Mouse (Mus musculus) stomach, postnatal 0 days (tissue): ENCODE results near the gene Prkacb. TPM values are rescaled to one million over a fixed set of nuclear protein-coding genes. Genes with fewer than 3 reads are reported as not detected.
"Not testable (repeated sequence)": the region's sequence is repeated elsewhere in the genome, so short reads cannot be mapped to it uniquely, and the experiment has no call there.

ENCODE experiments used
- ATAC-seq: fragments of 200-750 bp; cut with Nextera tagmentation; 2 replicates; pipeline ENCODE4 v1.8.0; 2017; ENCODE audit not compliant: low FRiP score, low TSS enrichment
- DNase-seq: peaks from one replicate; pipeline ENCODE4 v3.0.0-alpha.2; 2016; ENCODE audit warnings: low spot score
- H3K27ac ChIP-seq: fragments of 300-500 bp; sonication (generic); replicated peaks from 2 replicates; pipeline ENCODE4 v1.5.1; 2014; ENCODE audit warnings: mild to moderate bottlenecking, control low read depth
- H3K27me3 ChIP-seq: fragments of 300-500 bp; sonication (generic); 2 replicates; pipeline ENCODE4 v1.6.1; 2014; ENCODE audit warnings: low read length; ENCODE audit not compliant: control insufficient read depth, insufficient read depth
- H3K36me3 ChIP-seq: fragments of 300-500 bp; sonication (generic); 2 replicates; pipeline ENCODE4 v1.6.1; 2014; ENCODE audit warnings: low read length, mixed read lengths; ENCODE audit not compliant: control insufficient read depth, insufficient read depth
- H3K4me1 ChIP-seq: fragments of 300-500 bp; sonication (generic); replicated peaks from 2 replicates; pipeline ENCODE4 v1.6.1; 2014; ENCODE audit warnings: antibody characterized with exemption; ENCODE audit not compliant: control insufficient read depth, insufficient read depth
- H3K4me2 ChIP-seq: fragments of 300-500 bp; sonication (generic); replicated peaks from 2 replicates; pipeline ENCODE4 v1.6.1; 2014; ENCODE audit warnings: low read depth, mild to moderate bottlenecking, control low read depth, moderate library complexity
- H3K4me3 ChIP-seq: fragments of 300-500 bp; sonication (generic); 2 replicates; pipeline ENCODE4 v1.5.1; 2014; ENCODE audit warnings: low read depth, low read length, control low read depth
- H3K9ac ChIP-seq: fragments of 300-500 bp; sonication (generic); 2 replicates; pipeline ENCODE4 v1.6.1; 2014; ENCODE audit warnings: mild to moderate bottlenecking, low read length, control low read depth, mixed read lengths
- H3K9me3 ChIP-seq: fragments of 300-500 bp; sonication (generic); 2 replicates; pipeline ENCODE4 v1.6.1; 2016; ENCODE audit warnings: low read length; ENCODE audit not compliant: control insufficient read depth
- CTCF ChIP-seq: IDR thresholded peaks from 2 replicates; pipeline ENCODE4 v1.5.1; 2016; ENCODE audit warnings: antibody characterized with exemption, low read depth, mild to moderate bottlenecking, moderate library complexity
- EP300 ChIP-seq: optimal IDR thresholded peaks from 2 replicates; pipeline ENCODE3; 2016; ENCODE audit warnings: antibody characterized with exemption
- WGBS: fragments of 180-500 bp; shearing (Covaris S2); extraction: QIAGEN DNeasy Blood & Tissue Kit; methylation state at CpG from one replicate; pipeline ENCODE4 v1.1.7; 2014; 5-methylcytosine and 5-hydroxymethylcytosine counted together
- polyA plus RNA-seq: library from polyadenylated mRNA; unstranded; fragments of >200 nt; fragmentation: Nextera tagmentation; extraction: Ambion mirVana; gene quantifications from 2 replicates; pipeline ENCODE4 v1.2.1, GENCODE M21; 2015

Gene Prkacb
- polyA plus RNA-seq, 1 experiment from 2014 or later = 27.8 TPM

GRCm38 (mm10) chr3:146754270-146754669 lies 58.5 kb downstream of the Prkacb start:
- no peak for DNase-seq
- H3K4me2 ChIP-seq = no peak overlapping the region
- no peak overlapping the region for H3K9ac ChIP-seq
- 80% methylated on average over 2 of the region's 2 CpGs for WGBS
- no peaks in the 10 kb centered on the region for H3K9me3 ChIP-seq
- no peaks in the 10 kb centered on the region for H3K4me1 ChIP-seq
- no peak for ATAC-seq
- H3K36me3 ChIP-seq = 0 out of 2 replicates have a peak, but pooled peaks cover 6% of the 10 kb centered on the region
- no peaks in the 10 kb centered on the region for H3K27me3 ChIP-seq
- no peak for TF ChIP-seq EP300
- TF ChIP-seq CTCF = no peak
- no peak overlapping the region for H3K4me3 ChIP-seq
- H3K27ac ChIP-seq = no peak overlapping the region

GRCm38 (mm10) chr3:146741564-146742202 lies 71.1 kb downstream of the Prkacb start:
- no peaks in the 10 kb centered on the region for H3K27me3 ChIP-seq
- no peak overlapping the region for H3K4me2 ChIP-seq
- no peaks in the 10 kb centered on the region for H3K9me3 ChIP-seq
- no peaks in the 10 kb centered on the region for H3K4me1 ChIP-seq
- H3K9ac ChIP-seq = no peak overlapping the region
- no peak overlapping the region for H3K27ac ChIP-seq
- H3K36me3 ChIP-seq = peaks cover 5% of the 10 kb centered on the region
- ATAC-seq (no peak), DNase-seq (no peak)
- WGBS = 59% methylated on average over 4 of the region's 4 CpGs
- TF ChIP-seq EP300 (no peak), CTCF (no peak)
- no peak overlapping the region for H3K4me3 ChIP-seq

GRCm38 (mm10) chr3:146741158-146741557 lies 71.6 kb downstream of the Prkacb start:
- peaks cover 5% of the 10 kb centered on the region for H3K36me3 ChIP-seq
- no peak overlapping the region for H3K9ac ChIP-seq
- no peaks in the 10 kb centered on the region for H3K4me1 ChIP-seq
- no peak overlapping the region for H3K27ac ChIP-seq
- ATAC-seq (no peak), DNase-seq (no peak)
- H3K4me3 ChIP-seq = no peak overlapping the region
- H3K4me2 ChIP-seq = no peak overlapping the region
- TF ChIP-seq EP300 = no peak
- TF ChIP-seq CTCF = no peak
- no peaks in the 10 kb centered on the region for H3K27me3 ChIP-seq
- H3K9me3 ChIP-seq = no peaks in the 10 kb centered on the region
- 86% methylated on average over 5 of the region's 5 CpGs for WGBS

GRCm38 (mm10) chr3:146736186-146736585 lies 76.6 kb downstream of the Prkacb start:
- peaks cover 13% of the 10 kb centered on the region for H3K36me3 ChIP-seq
- not testable (repeated sequence) for H3K4me2 ChIP-seq, H3K27me3 ChIP-seq, H3K9me3 ChIP-seq, DNase-seq, H3K27ac ChIP-seq, ATAC-seq, H3K4me3 ChIP-seq, H3K9ac ChIP-seq, H3K4me1 ChIP-seq
- WGBS = 87% methylated on average over 6 of the region's 6 CpGs

- H3K4me3 ChIP-seq = no peak overlapping the region
- ATAC-seq (no peak), DNase-seq (no peak)
- peaks cover 13% of the 10 kb centered on the region for H3K36me3 ChIP-seq
- TF ChIP-seq EP300 (no peak), CTCF (no peak)
- no peaks in the 10 kb centered on the region for H3K9me3 ChIP-seq
- no peak overlapping the region for H3K27ac ChIP-seq
- H3K27me3 ChIP-seq = no peaks in the 10 kb centered on the region
- H3K4me1 ChIP-seq = no peaks in the 10 kb centered on the region
- no peak overlapping the region for H3K9ac ChIP-seq
- H3K4me2 ChIP-seq = no peak overlapping the region
- 78% methylated on average over 3 of the region's 3 CpGs for WGBS
Measured at GRCm38 (mm10) chr3:146735657-146736056, 77.1 kb downstream of the Prkacb start.

- no peaks in the 10 kb centered on the region for H3K4me1 ChIP-seq
- peaks cover 13% of the 10 kb centered on the region for H3K36me3 ChIP-seq
- no peaks in the 10 kb centered on the region for H3K9me3 ChIP-seq
- no peak overlapping the region for H3K4me2 ChIP-seq
- H3K27me3 ChIP-seq = no peaks in the 10 kb centered on the region
- no peak overlapping the region for H3K9ac ChIP-seq
- DNase-seq (no peak), ATAC-seq (no peak)
- WGBS = 84% methylated on average over 9 of the region's 9 CpGs
- H3K4me3 ChIP-seq = no peak overlapping the region
- TF ChIP-seq CTCF (no peak), EP300 (no peak)
- no peak overlapping the region for H3K27ac ChIP-seq
Measured at GRCm38 (mm10) chr3:146734907-146735629, 77.7 kb downstream of the Prkacb start.
